Mouse (Mus musculus): ENCODE data around the gene Sntg2. TPM values are rescaled to one million over a fixed set of nuclear protein-coding genes. Genes with fewer than 3 reads are reported as not detected.

The Sntg2 gene
- 1.2 TPM for polyA plus RNA-seq (2014; fragmentation: Illumina TruSeq; extraction: RNeasy Lipid Tissue Mini Kit (QIAGEN cat#74804); ENCODE audit: low read depth, low replicate concordance)

DNA sequence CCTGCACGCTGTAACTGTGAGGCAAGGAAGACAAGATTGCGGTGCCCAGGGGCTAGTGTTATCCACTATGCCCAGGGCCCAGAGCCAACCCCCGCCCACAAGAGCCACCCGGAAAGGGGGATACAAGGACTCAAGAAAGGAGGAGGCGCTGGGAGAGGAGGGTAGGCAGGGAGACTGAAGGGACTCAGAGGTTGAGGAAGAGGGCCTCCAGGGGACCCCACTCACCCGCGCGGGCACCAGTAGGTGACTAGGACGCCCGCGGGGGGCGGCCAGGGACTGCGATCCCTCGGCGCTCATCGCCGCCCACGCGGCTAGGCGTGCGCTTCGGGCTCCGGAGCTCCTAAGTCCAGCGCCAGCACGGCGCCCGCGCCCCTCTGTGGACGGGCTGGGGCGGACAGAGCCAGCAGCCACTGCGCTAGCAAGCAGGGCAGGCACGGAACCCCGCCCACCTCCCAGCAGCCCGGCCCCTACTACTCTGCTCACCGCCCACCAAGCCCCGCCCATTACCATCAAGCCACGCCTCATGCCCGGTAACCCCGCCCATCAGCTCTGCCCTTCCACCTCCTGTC lies at the start of gene Sntg2:
Gene Sntg2, minus strand, starts transcription at position 443 of the 569 bp plus-strand sequence.

DNA sequence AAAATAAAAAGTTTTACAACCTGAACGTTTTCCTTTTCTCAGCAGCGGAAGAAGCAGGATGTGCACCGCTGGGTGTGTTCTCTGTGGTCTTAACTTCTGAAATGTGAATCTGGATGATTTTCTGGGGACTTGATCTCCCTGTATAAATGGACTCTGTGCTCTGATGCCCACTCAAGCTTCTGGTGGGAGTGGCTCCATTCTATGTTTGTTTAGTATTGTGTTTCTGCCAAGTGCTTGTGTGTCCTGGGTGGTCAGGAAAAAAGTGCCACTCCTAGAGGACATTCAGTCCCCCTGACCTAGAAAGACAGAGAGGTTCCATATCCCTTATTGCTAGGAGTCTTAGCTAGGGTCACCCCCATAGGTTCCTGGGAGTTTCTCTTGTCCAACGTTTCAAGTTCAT lies 240.7 kb downstream of the Sntg2 start, which contains the start of gene Tpo:
Gene Tpo, minus strand, starts transcription at position 101 of the 400 bp plus-strand sequence.

Other genes starting within 250 kb of the Sntg2 start
- gene Tpo, start 240.8 kb downstream of the Sntg2 start, polyA plus RNA-seq (2014; fragmentation: Illumina TruSeq; extraction: RNeasy Lipid Tissue Mini Kit (QIAGEN cat#74804); ENCODE audit: low read depth, low replicate concordance) = 0.31 TPM
- gene Tmem18, start 211.1 kb upstream of the Sntg2 start, polyA plus RNA-seq (2014; fragmentation: Illumina TruSeq; extraction: RNeasy Lipid Tissue Mini Kit (QIAGEN cat#74804); ENCODE audit: low read depth, low replicate concordance) = 41.8 TPM